10 mouse cellular contexts compared by ENCODE assay signal in genomic region chr11:114852311-114853173, GRCm38 (mm10). TPM values are rescaled to one million over a fixed set of nuclear protein-coding genes. Genes with fewer than 3 reads are reported as not detected.
A peak's percentile ranks its signal among the peaks of the same experiment; 100 is the strongest.
DNase-seq lines count a peak whose midpoint lies in the region; ATAC-seq and TF ChIP-seq lines count a peak whose summit lies in the region.
"Had no signal": no experiment of that assay in that cellular context is flagged by ENCODE, and none has a peak within 500 bp of the region (broad histone marks: within the 10 kb centered on the region; RNA-seq: fewer than 3 reads in every experiment).

No protein-coding gene starts in this region.

- TF ChIP-seq EP300 in lung, postnatal 0 days (IDR thresholded peaks at IDR 0.05), result no peak

- DNase-seq in kidney, adult 18-20 months, result no peak
- peak; percentile 75 for DNase-seq in embryo, embryonic 10.5 days (ENCODE audit: low spot score)
- DNase-seq in lung, postnatal 0 days (ENCODE audit: low spot score), result peak; percentile 49
- DNase-seq in B cell, adult 2 months, result no peak
- no peak for DNase-seq in spleen, postnatal 14 days (ENCODE audit: low spot score in 2 of 2)

- H3K36me3 ChIP-seq in kidney, embryonic 14.5 days (ENCODE audit: control insufficient read depth, insufficient read depth, low read length), result no peaks in the 10 kb centered on the region
- H3K36me3 ChIP-seq in hindbrain, embryonic 13.5 days, result no peaks in the 10 kb centered on the region
- H3K36me3 ChIP-seq in lung, postnatal 0 days (ENCODE audit: insufficient read depth, low read length), result no peaks in the 10 kb centered on the region
- H3K36me3 ChIP-seq in stomach, embryonic 16.5 days (ENCODE audit: control insufficient read depth, insufficient read depth, low read length), result no peaks in the 10 kb centered on the region

- no peaks in the 10 kb centered on the region for H3K27me3 ChIP-seq in kidney, embryonic 14.5 days (ENCODE audit: control insufficient read depth, insufficient read depth, low read length)
- peaks cover 73% of the 10 kb centered on the region for H3K27me3 ChIP-seq in hindbrain, embryonic 13.5 days
- peaks cover 6% of the 10 kb centered on the region; the same call in 1 of the 2 replicates for H3K27me3 ChIP-seq in lung, postnatal 0 days (replicated peaks; ENCODE audit: insufficient read depth, low read length)
- no peaks in the 10 kb centered on the region for H3K27me3 ChIP-seq in stomach, embryonic 16.5 days (ENCODE audit: control insufficient read depth, insufficient read depth, low read length)
- H3K27me3 ChIP-seq: Patski had no signal

- H3K9ac ChIP-seq in kidney, embryonic 14.5 days (ENCODE audit: low read depth, low read length), result peak overlapping the region; percentile 95
- peak overlapping the region; percentile 75 for H3K9ac ChIP-seq in hindbrain, embryonic 13.5 days
- peak overlapping the region; percentile 54 for H3K9ac ChIP-seq in lung, postnatal 0 days (replicated peaks; ENCODE audit: low read depth)
- peak overlapping the region; percentile 87 for H3K9ac ChIP-seq in stomach, embryonic 16.5 days (ENCODE audit: low read length)

- H3K4me1 ChIP-seq in kidney, embryonic 14.5 days (ENCODE audit: control insufficient read depth, insufficient read depth, low read length), result peaks cover 35% of the 10 kb centered on the region
- H3K4me1 ChIP-seq in hindbrain, embryonic 13.5 days (replicated peaks), result peaks cover 42% of the 10 kb centered on the region
- H3K4me1 ChIP-seq in lung, postnatal 0 days (ENCODE audit: insufficient read depth, low read depth, low read length), result no peaks in the 10 kb centered on the region
- peaks cover 4% of the 10 kb centered on the region; the same call in 1 of the 2 replicates for H3K4me1 ChIP-seq in stomach, embryonic 16.5 days (ENCODE audit: control insufficient read depth, insufficient read depth, low read length)

- TF ChIP-seq CTCF in lung, postnatal 0 days (IDR thresholded peaks at IDR 0.05), result no peak

- H3K4me3 ChIP-seq in kidney, embryonic 14.5 days (ENCODE audit: low read length), result peak overlapping the region; percentile 79
- H3K4me3 ChIP-seq in hindbrain, embryonic 13.5 days, result peak overlapping the region; percentile 61
- H3K4me3 ChIP-seq in lung, postnatal 0 days (ENCODE audit: low read depth, low read length), result peak overlapping the region; percentile 69
- peak overlapping the region; percentile 76 for H3K4me3 ChIP-seq in stomach, embryonic 16.5 days (replicated peaks; ENCODE audit: low read length)

- 1% methylated on average over 40 of the region's 40 CpGs for WGBS in kidney, embryonic 14.5 days
- 1% methylated on average over 40 of the region's 40 CpGs for WGBS in hindbrain, embryonic 13.5 days
- 1% methylated on average over 40 of the region's 40 CpGs for WGBS in lung, postnatal 0 days
- WGBS in stomach, embryonic 16.5 days, result 2% methylated on average over 40 of the region's 40 CpGs

- peak overlapping the region; percentile 92 for H3K4me2 ChIP-seq in kidney, embryonic 14.5 days (replicated peaks; ENCODE audit: low read depth, low read length)
- H3K4me2 ChIP-seq in hindbrain, embryonic 13.5 days, result peak overlapping the region; percentile 98
- H3K4me2 ChIP-seq in lung, postnatal 0 days (replicated peaks; ENCODE audit: low read depth, low read length), result peak overlapping the region; percentile 99
- peak overlapping the region; percentile 89 for H3K4me2 ChIP-seq in stomach, embryonic 16.5 days (ENCODE audit: low read depth, low read length)

- ATAC-seq in kidney, embryonic 14.5 days (ENCODE audit: low FRiP score, low TSS enrichment), result no peak
- peak; percentile 9; the same call in 1 of the 2 replicates for ATAC-seq in hindbrain, embryonic 13.5 days (ENCODE audit: low FRiP score)
- peak; percentile 10; the same call in 1 of the 2 replicates for ATAC-seq in lung, postnatal 0 days
- 0 out of 2 replicates have a peak, but pooled peaks have one; percentile 18 for ATAC-seq in stomach, embryonic 16.5 days (ENCODE audit: insufficient read depth, low FRiP score)

- no peaks in the 10 kb centered on the region for H3K9me3 ChIP-seq in kidney, embryonic 14.5 days (ENCODE audit: control insufficient read depth, low read length)
- no peaks in the 10 kb centered on the region for H3K9me3 ChIP-seq in hindbrain, embryonic 13.5 days
- no peaks in the 10 kb centered on the region for H3K9me3 ChIP-seq in lung, postnatal 0 days (ENCODE audit: low read length)
- H3K9me3 ChIP-seq in stomach, embryonic 16.5 days (replicated peaks; ENCODE audit: control insufficient read depth, low read length), result no peaks in the 10 kb centered on the region

- peak overlapping the region; percentile 94 for H3K27ac ChIP-seq in kidney, embryonic 14.5 days (ENCODE audit: low read depth, low read length)
- peak overlapping the region; percentile 73 for H3K27ac ChIP-seq in hindbrain, embryonic 13.5 days
- peak overlapping the region; percentile 69 for H3K27ac ChIP-seq in lung, postnatal 0 days (ENCODE audit: low read length)
- peak overlapping the region; percentile 90 for H3K27ac ChIP-seq in stomach, embryonic 16.5 days (ENCODE audit: low read length)

RNA-seq across cellular contexts. Expression of gene Gprc5c, which starts 1.6 kb away (rescaled TPM):
- polyA plus RNA-seq in kidney, embryonic 14.5 days (2014; fragmentation: Nextera tagmentation; extraction: Ambion mirVana), result 49.9 and 105 TPM in 2 replicates
- 9.9 and 11.9 TPM in 2 replicates for polyA plus RNA-seq in hindbrain, embryonic 13.5 days (2015; fragmentation: Nextera tagmentation; extraction: Ambion mirVana)
- 10.4 and 11.1 TPM in 2 replicates for polyA plus RNA-seq in lung, postnatal 0 days (2015; fragmentation: Nextera tagmentation; extraction: Ambion mirVana)
- 23.0 and 23.7 TPM in 2 replicates for polyA plus RNA-seq in stomach, embryonic 16.5 days (2015; fragmentation: Nextera tagmentation; extraction: Ambion mirVana)

RNA-seq across cellular contexts. Expression of gene Cd300a, which starts 37.3 kb away (rescaled TPM):
- polyA plus RNA-seq in kidney, embryonic 14.5 days (2014; fragmentation: Nextera tagmentation; extraction: Ambion mirVana), result 0.91 and 1.2 TPM in 2 replicates
- 0.69 and 1.2 TPM in 2 replicates for polyA plus RNA-seq in hindbrain, embryonic 13.5 days (2015; fragmentation: Nextera tagmentation; extraction: Ambion mirVana)
- polyA plus RNA-seq in lung, postnatal 0 days (2015; fragmentation: Nextera tagmentation; extraction: Ambion mirVana), result 4.6 and 5.9 TPM in 2 replicates
- polyA plus RNA-seq in stomach, embryonic 16.5 days (2015; fragmentation: Nextera tagmentation; extraction: Ambion mirVana), result 2.3 and 2.5 TPM in 2 replicates

RNA-seq across cellular contexts. Expression of gene Gpr142, which starts 53.8 kb away (rescaled TPM):
- 0.19 TPM in 1 of 2 replicates, not detected in the other for polyA plus RNA-seq in kidney, embryonic 14.5 days (2014; fragmentation: Nextera tagmentation; extraction: Ambion mirVana)
- polyA plus RNA-seq in hindbrain, embryonic 13.5 days (2015; fragmentation: Nextera tagmentation; extraction: Ambion mirVana), result not detected in 2 replicates
- polyA plus RNA-seq in lung, postnatal 0 days (2015; fragmentation: Nextera tagmentation; extraction: Ambion mirVana), result not detected in 2 replicates
- 0.36 and 0.41 TPM in 2 replicates for polyA plus RNA-seq in stomach, embryonic 16.5 days (2015; fragmentation: Nextera tagmentation; extraction: Ambion mirVana)
- polyA plus RNA-seq: large intestine, adult 2 months had no signal

RNA-seq across cellular contexts. Expression of gene Btbd17, which starts 56.8 kb away (rescaled TPM):
- polyA plus RNA-seq in kidney, embryonic 14.5 days (2014; fragmentation: Nextera tagmentation; extraction: Ambion mirVana), result 0.77 and 1.6 TPM in 2 replicates
- 21.4 and 22.3 TPM in 2 replicates for polyA plus RNA-seq in hindbrain, embryonic 13.5 days (2015; fragmentation: Nextera tagmentation; extraction: Ambion mirVana)
- polyA plus RNA-seq in lung, postnatal 0 days (2015; fragmentation: Nextera tagmentation; extraction: Ambion mirVana), result 0.15 and 0.20 TPM in 2 replicates
- polyA plus RNA-seq in stomach, embryonic 16.5 days (2015; fragmentation: Nextera tagmentation; extraction: Ambion mirVana), result 0.65 and 1.3 TPM in 2 replicates

Comparison
In these comparisons a context has a peak if more than half of its experiments do, and no peak if none do; other contexts are left out.
1. DNase-seq: peak in embryo, embryonic 10.5 days (single experiment) and lung, postnatal 0 days (single experiment); none in kidney, adult 18-20 months (single experiment), B cell, adult 2 months (0 of 2) and spleen, postnatal 14 days (0 of 2).
2. Peak in every context shown above with its lines, with median percentiles within 50 percentile points of each other: H3K27ac ChIP-seq, H3K4me2 ChIP-seq, H3K4me3 ChIP-seq and H3K9ac ChIP-seq.